Mouse (Mus musculus) monocyte, adult 2 months (primary cell): Measurements from ENCODE around the gene Caap1.
A peak's percentile ranks its signal among the peaks of the same experiment; 100 is the strongest.

ENCODE experiments used
- DNase-seq, 2 experiments: peaks; one replicate each; pipeline ENCODE4 v3.0.0; 2022; ENCODE audit warnings: low spot score in 2 of 2, low read depth in 1 of 2

Gene Caap1

DNA sequence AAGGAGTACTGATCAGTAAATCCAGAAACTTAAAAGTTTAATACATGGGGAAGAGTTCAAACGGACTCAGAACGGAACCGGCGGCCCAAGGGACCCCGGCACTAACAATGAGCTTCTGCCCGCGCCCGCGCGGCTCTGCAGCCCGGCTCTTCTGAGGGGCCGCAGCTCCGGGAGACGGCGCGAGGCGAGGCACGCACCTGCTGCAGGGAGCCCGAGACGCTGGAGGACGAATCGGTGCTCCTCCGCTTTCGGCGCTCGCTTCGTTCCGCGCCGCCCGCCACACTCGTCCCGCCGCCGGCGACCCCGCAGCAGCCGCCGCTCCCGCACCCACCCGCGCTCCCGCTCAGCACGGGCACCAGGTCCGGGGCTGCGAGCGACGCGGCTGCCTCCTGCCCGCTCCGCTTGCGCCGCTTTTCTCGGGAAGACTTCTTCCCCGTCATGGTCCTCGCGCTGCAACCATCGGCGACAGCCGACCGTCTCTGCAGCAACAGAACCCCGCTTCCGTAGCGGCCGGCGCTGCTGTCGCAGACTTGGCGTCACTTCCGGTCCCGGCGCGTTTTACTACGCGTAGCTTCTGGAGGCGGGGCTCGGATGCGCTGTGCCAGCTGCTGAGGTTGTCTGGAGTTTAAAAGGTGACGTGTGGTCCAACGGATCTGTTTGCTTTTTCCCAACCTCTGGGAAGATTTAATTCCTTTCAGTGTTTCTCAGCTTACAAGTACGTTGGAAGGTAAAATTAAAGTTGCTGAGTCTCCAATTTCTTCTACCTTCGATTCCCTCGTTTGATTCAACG is at the start of gene Caap1, which contains the start of gene Gm10306:
Gene Caap1 (minus strand): TSS at position 532 of the 790 bp plus-strand sequence.
Gene Gm10306 (plus strand): TSS at position 282 of the 790 bp plus-strand sequence.
- peak; percentile 66 to 90 for DNase-seq

DNA sequence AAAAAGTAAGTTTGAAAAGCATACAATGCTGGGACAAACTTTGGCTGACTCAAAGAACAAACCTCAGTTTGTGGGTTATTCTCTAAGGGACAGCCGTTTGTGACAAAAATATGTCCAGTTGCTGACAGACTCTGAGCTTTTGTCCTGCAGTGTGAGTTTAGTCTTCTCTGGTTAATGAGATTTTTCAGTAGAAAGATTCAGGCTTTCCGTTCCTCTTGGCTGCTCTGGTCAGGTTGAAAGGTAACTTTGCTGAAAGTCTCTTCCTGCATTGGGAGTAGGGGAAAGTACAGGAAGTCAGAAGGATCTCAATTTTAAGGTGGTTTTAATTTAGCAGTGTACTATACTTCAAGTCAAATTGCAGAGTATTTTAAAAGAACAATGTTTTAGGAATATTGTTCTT is 49.0 kb upstream of the Caap1 start:
- DNase-seq = no peak

DNA sequence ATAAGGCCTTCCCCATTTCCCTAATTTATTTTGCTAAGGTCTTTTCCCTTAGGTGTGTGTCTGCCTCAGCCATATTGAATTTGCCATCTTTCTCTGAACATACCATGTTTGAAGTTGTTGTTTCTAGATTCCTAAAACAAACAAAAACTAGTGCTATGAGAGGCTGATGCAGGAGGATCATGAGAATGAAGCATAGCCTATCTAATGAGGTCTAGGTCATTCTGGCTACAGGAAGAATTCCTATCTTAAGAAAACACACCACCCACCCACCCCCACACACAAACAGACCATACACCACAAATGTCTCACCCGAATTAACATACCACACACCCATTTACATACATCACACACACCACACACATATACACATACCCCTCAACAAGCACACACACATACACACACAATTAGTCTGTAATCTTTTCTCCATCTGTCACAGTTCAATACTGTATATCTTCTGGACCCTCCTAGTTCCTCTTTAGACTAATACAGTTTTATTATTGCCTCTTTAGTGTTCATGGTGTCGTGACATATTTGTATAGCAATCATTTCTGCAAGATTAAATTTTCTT is 47.9 kb upstream of the Caap1 start:
- DNase-seq = no peak

DNA sequence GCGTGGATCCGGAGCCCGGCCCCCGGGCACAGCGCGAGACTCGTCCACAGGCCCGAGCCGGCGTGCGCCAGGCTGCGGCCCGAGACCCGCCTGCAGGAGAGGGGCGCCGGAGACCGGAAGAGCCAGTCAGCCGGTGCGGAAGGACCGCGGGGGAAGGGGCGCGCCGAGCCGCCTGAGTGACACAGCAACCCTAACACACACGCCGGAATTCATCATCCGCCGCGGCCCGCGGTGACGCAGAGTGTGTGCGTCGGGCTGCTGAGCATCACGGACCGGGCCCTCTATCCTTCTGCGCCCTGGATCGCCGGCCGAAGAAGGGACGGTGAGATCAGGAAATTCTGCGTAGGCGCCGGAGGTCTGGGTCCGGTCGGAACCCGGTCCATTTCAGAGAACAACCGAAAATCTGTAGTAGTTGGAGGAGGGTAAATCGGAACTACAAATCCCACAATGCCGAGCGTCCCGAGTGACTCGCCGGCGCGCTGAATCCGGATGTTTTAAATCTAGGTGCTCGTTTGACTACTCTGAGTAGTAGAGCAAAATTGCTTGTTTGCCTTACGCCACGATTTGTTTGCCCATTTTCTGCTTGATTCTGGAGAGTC is 46.5 kb upstream of the Caap1 start, which contains the start of gene Plaa:
Gene Plaa (minus strand): TSS at position 214 of the 599 bp plus-strand sequence.
- DNase-seq = peak; percentile 69 to 85

DNA sequence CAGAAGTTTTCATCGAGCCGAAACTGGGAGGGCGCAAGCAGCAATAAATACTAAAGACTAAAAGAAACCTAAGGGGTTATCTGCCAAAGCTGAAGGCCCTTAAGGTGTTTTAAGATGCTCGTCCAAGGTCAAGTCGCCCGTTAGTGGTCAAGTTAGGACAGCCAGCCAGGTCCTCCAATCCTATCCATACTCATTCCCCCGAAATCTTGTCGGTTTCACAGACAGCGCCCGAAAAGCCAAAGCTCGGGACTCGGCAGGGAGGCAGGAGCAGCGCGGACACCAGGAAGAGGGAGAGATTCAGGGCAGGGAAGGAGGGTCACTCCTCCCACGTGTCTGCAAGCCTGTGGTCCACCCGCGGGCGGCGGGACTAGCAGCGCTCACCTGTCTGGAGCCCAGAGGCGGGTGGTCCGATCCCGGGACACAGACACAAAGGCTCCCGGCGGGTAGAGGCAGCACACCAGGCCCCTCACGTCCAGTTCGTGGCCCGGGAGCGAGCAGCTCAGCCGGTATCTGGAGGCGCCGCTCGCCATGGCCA is 46.0 kb upstream of the Caap1 start:
- DNase-seq = no peak

DNA sequence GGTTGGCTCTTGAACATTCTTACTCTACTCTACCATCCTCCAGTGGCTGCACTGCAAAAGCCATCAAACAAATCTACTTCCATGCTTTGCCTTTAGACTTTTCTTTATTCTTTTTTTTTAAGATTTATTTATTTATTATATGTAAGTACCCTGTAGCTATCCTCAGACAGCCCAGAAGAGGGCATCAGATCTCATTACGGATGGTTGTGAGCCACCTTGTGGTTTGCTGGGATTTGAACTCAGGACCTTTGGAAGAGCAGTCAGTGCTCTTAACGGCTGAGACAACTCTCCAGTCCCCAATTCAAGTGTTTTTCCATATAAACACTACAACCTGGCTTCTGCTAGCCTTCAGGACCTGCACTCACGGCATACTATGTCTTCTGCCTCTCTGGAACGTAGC is 44.8 kb upstream of the Caap1 start:
- no peak for DNase-seq

DNA sequence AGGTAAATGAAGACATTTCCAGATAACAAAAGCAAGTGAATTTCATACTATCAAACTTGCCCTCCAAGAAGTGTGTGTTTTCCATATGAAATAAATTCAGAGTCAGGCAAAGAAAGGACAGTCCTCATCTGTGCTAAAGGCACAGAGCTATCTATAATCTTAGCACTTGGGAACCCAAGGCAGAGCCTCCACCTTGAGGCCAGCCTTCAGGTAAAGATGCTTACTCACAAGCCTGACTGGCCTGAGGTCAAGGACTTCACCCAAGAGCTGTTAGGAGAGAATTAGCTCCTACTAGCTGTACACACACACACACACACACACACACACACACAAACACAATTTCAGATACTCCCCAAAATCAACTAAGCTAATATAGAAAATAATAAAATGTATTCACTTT is 36.1 kb upstream of the Caap1 start:
- no peak for DNase-seq

DNA sequence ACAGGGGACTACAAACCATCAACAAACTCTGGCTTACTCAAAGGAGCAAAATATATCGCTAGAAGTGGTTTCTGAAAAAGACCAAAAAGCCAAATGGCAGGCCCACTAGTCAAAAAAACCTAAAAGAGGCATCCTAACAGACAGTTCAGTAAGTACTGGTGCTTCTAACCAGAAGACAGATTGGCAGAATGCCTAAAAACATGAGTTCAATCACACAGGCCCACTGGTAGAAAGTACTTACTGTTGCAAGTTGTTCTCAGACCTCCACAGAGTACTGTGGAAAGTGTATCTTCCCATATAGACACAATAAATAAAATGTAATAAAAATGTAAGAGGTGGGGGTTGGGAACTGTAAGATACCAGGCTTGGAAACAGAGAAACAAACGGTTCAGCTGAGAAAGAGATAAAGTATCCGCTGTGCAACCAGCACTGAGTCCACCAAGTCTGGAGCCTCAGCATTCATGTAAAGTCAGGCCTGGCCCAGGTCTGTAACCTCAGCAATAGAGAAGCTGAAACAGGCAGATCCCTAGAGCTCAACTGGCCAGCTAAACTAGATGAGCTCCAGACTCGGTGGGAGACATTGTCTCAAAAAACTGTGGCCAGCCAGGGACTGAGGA is 35.3 kb upstream of the Caap1 start:
- no peak for DNase-seq

DNA sequence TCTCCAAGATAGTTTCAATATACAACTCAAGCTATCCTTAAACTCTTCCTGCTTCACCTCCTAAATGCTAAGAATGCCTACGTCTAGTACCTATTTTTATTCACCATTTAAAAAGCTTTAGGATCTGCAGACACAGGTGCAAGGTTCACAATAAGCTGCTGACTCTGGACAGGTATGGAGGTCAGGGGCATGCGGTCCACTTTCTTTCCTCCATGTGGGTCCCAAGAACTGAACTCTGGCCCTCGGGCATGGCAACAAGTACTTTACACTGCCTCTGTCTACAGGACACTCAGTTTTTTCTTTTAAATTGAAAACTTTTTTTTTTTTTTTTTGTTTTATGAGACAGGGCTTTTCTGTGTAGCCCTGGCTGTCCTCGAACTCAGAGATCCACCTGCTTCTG is 16.1 kb upstream of the Caap1 start:
- no peak for DNase-seq

DNA sequence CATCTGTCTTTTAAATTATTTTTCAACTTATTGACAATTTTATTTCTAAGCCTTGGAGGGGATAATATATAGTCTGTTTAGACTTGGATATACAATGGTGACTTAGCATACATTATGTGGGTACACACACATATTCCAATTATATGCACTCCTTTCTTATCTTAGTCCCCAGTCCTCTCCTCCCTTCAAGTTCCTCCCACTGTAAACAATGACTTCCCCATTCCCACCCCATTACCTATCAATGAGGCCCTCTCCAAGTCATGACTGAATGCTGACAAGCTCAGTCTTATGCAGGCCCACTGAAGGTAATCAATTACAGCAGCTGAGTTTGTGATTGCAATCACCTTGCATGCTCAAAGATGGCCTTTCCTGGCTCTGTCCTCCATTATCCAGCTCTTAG is 7.7 kb upstream of the Caap1 start:
- DNase-seq = no peak

DNA sequence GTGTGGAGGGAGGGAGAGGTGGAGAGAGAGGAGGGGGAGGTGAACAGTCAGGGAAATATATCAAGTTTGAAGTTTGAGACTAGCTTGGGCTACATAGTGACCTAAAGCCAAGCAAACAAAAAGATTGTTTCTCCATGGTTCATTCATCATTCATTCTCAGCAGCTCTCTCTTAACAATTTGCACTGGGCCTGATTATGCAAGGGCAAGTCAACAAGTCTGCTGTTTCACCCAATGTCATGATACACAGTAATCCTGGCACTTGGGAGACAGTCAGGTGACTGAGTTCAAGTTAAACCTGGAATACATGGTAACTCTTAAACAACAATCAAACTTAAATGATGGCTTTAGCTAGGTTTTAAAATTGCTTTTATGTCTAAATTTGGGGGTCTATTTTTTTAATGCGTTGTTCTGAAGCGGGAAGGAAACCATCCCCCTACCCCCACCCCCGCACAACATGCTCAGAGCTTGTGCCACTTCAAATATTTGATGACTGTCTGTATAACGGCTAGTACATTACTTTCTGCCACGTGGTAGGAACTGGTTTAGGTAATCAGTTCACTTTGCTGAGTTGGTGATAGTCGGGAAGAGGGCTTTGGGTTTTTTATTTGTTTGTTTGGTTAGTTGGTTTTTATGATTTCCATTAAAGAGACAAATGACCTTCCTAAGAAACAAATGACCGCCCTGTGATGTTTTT is 5.5 kb upstream of the Caap1 start:
- DNase-seq = no peak

DNA sequence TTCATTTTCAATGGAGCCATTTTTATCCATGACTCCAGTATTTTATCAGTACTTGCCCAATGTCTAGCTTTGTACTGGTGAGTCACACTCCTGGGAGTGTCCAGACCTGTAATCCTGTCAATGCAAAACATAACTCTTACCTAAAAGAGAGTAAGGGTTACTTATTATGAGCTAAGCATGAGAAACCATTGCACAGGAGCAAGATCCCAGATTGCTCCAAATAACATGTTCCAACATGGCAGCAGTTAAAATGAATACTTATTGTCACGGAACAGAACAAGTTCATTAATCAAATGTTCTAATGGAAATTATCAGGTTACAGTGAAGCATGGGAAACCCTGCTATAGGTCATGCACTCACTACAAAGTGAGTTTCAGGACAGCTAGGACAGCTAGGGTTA is 3.7 kb upstream of the Caap1 start:
- no peak for DNase-seq

DNA sequence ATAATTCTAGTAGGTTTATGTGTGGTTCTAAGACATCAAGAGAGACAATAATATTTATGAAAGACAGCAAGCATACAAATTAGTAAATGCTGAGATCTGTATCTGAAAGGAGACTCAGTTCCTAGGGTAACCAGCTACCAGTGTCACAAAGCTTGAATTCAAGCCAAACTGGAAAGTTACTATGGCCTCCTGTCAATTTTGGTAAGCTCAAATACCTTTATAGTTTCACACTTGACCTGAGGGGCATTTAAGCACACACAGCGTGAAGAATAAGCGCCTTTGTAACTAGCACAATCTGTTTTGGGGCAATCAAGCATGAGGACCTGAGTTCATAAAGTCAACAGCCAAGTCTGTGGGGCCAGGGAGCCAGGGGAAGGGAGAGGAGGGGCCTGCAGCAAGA is 2.7 kb upstream of the Caap1 start:
- DNase-seq = no peak

DNA sequence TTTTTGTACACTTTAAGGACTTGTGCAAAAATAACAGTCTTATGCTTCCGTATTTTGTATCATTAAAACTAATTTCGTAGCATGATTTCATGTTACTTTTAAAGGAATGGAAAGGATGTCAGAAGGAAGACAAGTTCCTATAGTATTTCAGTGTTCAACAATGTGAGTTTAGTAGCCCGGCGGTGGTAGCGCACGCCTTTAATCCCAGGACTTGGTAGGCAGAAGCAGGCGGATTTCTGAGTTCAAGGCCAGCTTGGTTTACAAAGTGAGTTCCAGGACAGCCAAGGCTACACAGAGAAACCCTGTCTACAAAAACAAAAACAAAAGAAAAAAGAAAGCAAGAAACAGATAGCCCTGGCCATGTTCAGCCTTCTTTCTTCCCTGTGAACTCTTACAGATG is 549 bp upstream of the Caap1 start:
- no peak for DNase-seq

DNA sequence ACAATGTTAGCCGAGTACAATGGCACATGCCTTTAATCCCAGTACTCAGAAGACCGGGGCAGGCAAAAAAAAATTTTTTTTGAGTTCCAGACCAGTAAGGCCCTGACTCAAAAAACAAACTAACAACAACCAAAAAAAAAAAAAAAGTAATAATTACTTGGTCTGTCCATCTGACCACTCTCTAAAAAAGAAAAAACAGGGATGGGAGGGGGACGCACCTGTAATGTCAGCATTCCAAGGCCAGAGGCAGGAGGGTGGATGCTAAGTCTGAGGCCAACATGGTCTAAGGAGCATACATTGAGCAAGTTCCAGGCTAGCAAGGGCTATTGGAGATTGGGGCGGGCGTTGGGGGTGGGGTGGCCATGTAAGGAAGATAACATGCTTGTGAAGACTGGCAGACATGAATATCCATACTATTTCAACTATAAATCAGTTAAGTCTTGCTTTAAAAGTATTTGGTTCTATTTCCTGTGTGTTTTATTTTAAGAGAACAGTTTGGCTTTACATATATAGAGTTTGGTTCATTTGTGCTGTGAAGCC is 1.6 kb downstream of the Caap1 start:
- DNase-seq = no peak

DNA sequence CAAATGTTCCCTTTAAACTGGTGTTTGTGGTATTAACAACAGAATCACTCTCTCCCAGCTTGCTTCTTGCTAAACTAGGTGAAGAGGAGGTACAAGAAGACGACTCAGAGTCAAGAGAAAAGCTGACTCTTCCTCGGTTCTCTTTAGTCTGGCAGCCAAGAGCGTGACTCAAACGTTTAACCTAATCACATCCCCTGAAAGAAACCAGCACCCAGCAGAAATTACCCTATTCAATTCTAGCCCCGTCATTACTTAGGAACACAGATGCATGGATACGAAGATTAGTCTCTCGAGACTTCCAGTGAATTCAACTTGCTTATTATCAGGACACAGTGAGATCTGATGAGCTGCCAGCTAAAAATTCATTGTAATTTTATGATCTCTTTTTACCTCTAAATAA is 12.3 kb downstream of the Caap1 start:
- DNase-seq = no peak

DNA sequence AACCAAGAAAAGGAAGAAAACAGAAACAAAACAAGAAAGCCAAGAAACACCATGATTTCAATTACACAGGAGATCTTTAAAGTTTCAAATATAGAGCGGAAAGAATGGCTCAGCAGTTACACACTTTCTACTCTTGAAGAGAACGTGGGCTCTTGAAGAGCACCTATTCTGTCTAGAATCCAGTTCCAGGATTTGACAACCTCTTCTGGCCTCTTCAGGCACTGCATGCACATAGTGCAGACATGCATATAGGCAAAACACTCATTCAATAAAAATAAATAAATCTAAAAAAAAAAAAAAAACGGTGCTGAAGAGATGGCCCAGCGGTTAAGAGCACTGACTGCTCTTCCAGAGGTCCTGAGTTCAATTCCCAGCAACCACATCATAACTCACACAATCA is 13.6 kb downstream of the Caap1 start:
- DNase-seq = no peak

DNA sequence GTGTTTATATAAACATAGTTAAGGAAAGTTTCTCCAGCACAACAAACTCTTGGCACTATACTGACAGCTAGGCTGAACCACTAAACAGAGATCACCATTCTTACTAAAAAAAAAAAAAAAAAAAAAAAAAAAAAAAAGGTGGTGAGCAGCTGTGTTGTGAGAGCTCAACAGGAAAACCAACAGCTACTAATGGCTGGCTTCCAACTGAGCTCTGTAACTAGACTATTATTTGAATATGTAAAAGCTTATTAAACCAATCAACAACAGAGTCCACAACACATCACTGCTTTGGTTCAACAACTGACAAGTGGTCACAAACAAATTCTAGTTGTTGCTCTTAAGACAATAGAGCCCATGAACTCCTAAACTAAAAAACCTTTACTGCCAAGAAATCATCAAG is 23.4 kb downstream of the Caap1 start:
- no peak for DNase-seq

DNA sequence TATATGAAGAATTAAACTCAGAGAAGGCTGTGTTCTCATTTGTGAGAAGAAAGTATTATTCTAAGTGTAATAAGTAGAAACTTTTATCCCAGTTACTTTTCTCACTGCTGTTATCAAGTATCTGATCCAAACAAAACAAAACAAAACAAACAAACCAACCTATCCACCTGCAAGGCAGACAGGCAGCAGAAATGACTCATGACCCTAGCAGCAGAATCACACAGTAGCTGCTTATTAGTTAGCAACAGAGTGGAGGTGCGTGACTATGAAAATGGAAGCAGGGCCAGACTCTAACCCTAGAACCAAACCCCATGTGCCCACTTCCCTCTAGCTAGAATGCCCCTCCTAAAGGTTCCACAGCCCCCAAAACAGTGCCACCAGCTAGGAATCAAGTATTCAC is 27.1 kb downstream of the Caap1 start:
- DNase-seq = no peak

DNA sequence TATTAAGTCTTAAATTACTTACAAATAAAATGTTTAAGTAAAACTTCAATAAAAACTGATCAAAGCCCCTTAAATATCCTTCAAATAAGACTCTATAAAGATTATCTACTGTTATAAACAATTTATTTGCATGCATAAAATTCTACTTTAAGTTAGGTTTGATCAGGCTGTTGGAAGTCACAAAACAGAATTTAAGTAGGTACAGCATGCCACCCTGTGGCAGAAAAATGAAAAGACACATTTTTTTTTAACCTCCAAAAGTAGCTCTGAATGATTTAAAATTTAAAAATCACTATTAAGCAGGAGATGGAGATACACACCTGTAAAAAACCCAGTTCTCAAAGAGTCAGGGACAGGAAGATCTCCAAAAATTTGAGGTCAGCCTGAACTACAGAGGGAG is 33.3 kb downstream of the Caap1 start:
- DNase-seq = no peak

DNA sequence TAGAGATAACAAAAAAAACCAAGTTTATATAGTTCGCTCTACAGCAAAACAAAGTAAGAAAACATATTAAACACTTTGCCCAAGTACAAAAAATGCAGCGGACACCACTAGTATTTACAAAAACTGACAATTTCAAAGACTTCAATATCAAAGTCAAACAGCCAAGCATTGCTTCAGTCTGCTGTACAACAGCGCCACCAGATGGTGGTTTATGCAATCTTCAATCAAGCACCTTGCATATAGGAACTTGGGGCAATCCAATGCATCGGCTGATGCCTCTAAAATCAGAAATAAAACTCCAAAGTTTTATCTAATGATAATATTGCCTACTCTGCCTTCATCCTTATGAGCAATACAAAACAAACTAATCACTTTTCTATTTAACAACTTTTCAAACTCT is 39.0 kb downstream of the Caap1 start:
- no peak for DNase-seq
